Mouse (Mus musculus): ENCODE measurements around the gene Anxa11. TPM values are rescaled to one million over a fixed set of nuclear protein-coding genes. Genes with fewer than 3 reads are reported as not detected.
"Not testable (repeated sequence)": the region's sequence is repeated elsewhere in the genome, so short reads cannot be mapped to it uniquely, and the experiment has no call there.

The Anxa11 gene
- polyA plus RNA-seq, 1 experiment from 2014 or later = 6.2 TPM

DNA sequence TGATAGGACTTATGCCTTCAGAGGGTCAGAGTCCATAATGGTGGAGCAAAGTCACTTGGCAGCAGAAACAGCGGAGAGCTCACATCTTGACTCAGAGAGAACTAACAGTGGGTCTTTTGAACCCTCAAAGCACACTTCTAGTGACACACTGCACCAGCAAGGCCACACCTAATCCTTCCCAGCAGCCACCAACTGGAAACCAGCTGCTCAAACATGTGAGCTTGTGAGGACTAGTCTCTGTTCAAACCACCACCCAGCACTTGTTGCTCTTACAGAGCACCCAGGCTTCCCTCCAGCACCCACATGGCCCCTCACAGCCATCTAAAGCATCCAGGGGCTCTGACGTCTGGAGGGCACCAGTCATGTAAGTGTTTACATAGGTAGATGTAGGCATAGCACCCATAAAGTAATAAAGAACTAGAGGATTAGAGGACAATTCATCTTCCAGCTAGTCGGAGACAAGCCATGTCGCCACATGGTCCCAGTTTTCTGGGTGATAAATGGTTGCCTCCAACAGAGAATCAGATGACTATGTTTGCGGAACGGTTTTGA lies 4.0 kb downstream of the Anxa11 start:
- Histone ChIP-seq H3K9ac (no peak overlapping the region), H3K4me3 (no peak overlapping the region), H3K27me3 (peaks cover 34% of the 10 kb centered on the region), H3K4me2 (replicated peaks) (no peak overlapping the region), H3K27ac (no peak overlapping the region), H3K9me3 (replicated peaks) (no peaks in the 10 kb centered on the region), H3K4me1 (peaks cover 23% of the 10 kb centered on the region), H3K36me3 (no peaks in the 10 kb centered on the region)
- no peak for ATAC-seq (ENCODE audit: low FRiP score)
- WGBS = 90% methylated on average over 6 of the region's 6 CpGs

DNA sequence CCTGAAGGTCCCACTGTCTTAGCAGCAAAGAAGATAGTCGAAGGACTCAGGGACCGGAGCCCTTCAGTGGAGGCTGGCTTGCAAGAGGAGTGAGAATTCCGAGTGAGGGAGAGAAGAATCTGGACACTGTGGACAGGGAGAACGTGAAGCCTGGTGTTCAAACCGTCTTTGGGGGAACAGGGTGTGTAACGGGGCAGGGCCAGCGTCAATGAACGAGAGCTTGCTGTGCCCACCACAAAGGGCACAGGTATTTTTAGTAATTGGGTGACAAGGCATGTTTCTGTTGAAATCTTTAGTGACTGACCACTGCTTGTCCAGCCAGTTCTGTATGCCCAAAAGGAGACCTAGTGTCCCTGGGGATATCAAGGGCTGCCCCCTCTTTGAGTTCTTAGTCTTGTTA lies 4.6 kb downstream of the Anxa11 start:
- H3K4me3 ChIP-seq = no peak overlapping the region
- peaks cover 32% of the 10 kb centered on the region for H3K27me3 ChIP-seq
- no peak overlapping the region for H3K27ac ChIP-seq
- no peaks in the 10 kb centered on the region for H3K9me3 ChIP-seq (replicated peaks)
- H3K4me1 ChIP-seq = peaks cover 23% of the 10 kb centered on the region
- H3K9ac ChIP-seq = no peak overlapping the region
- WGBS = 87% methylated on average over 8 of the region's 8 CpGs
- H3K4me2 ChIP-seq (replicated peaks) = no peak overlapping the region
- no peak for ATAC-seq (ENCODE audit: low FRiP score)
- H3K36me3 ChIP-seq = no peaks in the 10 kb centered on the region

- no peak overlapping the region for H3K4me2 ChIP-seq (replicated peaks)
- H3K9me3 ChIP-seq (replicated peaks) = no peaks in the 10 kb centered on the region
- ATAC-seq (ENCODE audit: low FRiP score) = no peak
- H3K27me3 ChIP-seq = peaks cover 21% of the 10 kb centered on the region
- H3K9ac ChIP-seq = 0 out of 2 replicates have a peak overlapping the region, but pooled peaks have one; percentile 13
- H3K4me3 ChIP-seq = no peak overlapping the region
- WGBS = 34% methylated on average over 9 of the region's 9 CpGs
- H3K36me3 ChIP-seq = no peaks in the 10 kb centered on the region
- H3K4me1 ChIP-seq = peaks cover 11% of the 10 kb centered on the region
- no peak overlapping the region for H3K27ac ChIP-seq
Measured at GRCm38 (mm10) chr14:25847660-25848059, 5.7 kb downstream of the Anxa11 start.

GRCm38 (mm10) chr14:25848237-25848636 lies 6.3 kb downstream of the Anxa11 start:
- H3K36me3 ChIP-seq = no peaks in the 10 kb centered on the region
- peaks cover 11% of the 10 kb centered on the region for H3K4me1 ChIP-seq
- H3K27me3 ChIP-seq = peaks cover 15% of the 10 kb centered on the region
- H3K27ac ChIP-seq = no peak overlapping the region
- ATAC-seq (ENCODE audit: low FRiP score) = no peak
- no peaks in the 10 kb centered on the region for H3K9me3 ChIP-seq (replicated peaks)
- 77% methylated on average over 6 of the region's 6 CpGs for WGBS
- no peak overlapping the region for H3K4me2 ChIP-seq (replicated peaks)
- no peak overlapping the region for H3K4me3 ChIP-seq
- H3K9ac ChIP-seq = no peak overlapping the region

DNA sequence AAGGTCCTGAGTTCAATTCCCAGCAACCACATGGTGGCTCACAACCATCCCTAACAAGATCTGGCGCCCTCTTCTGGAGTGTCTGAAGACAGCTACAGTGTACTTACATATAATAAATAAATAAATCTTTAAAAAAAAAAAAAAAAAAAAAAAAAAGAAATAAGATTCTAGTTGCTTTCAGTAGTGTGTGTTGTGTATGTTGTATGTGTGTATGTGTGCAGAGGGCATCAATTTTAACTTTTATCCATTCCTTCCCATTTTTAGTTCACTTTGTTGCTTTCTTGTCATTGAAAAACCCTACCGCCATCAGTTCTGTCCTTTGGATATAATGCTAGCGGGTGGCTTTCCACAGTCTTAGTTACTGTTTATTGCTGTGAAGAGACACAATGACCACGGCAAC lies 6.8 kb downstream of the Anxa11 start:
- not testable (repeated sequence) for H3K27ac ChIP-seq; H3K9me3 ChIP-seq (replicated peaks); H3K9ac ChIP-seq; H3K4me3 ChIP-seq; H3K36me3 ChIP-seq; H3K4me2 ChIP-seq (replicated peaks); ATAC-seq (ENCODE audit: low FRiP score)
- peaks cover 10% of the 10 kb centered on the region for H3K27me3 ChIP-seq
- WGBS = 97% methylated on average over 3 of the region's 4 CpGs
- peaks cover 13% of the 10 kb centered on the region for H3K4me1 ChIP-seq

DNA sequence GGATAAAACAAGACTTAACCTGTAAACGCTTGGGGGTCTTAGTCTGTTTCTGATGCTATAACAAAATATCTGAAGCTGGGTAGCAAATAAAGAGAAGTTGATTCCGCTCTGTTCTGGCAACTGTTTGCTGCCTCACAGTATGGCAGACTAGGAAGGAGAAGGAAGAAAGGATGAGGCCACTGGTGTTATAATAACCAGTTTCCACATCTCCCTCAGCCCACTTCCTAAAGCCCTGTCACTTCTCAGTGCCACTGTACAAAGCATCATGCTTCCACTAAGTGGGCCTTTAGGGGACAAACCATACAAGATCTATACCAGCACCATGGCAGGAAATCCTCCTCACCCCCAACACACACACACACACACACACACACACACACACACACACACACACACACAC lies 8.5 kb downstream of the Anxa11 start:
- no peak overlapping the region for H3K9ac ChIP-seq
- H3K27ac ChIP-seq = no peak overlapping the region
- H3K4me1 ChIP-seq = peaks cover 13% of the 10 kb centered on the region
- no peaks in the 10 kb centered on the region; the same call in 1 of the 2 replicates for H3K27me3 ChIP-seq
- WGBS = 91% methylated on average over 2 of the region's 2 CpGs
- no peaks in the 10 kb centered on the region for H3K36me3 ChIP-seq
- no peak overlapping the region for H3K4me2 ChIP-seq (replicated peaks)
- H3K4me3 ChIP-seq = no peak overlapping the region
- ATAC-seq (ENCODE audit: low FRiP score) = no peak
- H3K9me3 ChIP-seq (replicated peaks) = no peaks in the 10 kb centered on the region

DNA sequence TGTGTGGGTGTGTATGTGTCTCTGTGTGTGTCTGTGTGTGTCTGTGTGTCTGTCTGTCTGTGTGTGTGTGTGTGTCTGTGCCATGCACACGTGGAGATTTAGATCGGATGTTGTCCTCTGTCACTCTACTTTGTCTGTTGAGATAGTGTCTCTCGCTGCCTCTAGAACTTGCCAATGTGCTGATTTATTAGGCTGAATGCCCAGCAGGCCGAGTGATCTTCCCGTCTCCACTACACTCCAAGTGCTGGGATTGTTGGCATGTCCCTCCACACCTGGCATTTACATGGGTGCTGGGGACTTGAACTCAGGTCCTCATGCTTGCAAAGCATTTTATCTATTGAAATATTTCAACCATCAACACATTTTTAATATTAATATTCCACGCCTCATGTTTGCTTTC lies 9.2 kb downstream of the Anxa11 start:
- Histone ChIP-seq H3K9me3 (replicated peaks) (no peaks in the 10 kb centered on the region), H3K27me3 (no peaks in the 10 kb centered on the region; the same call in 1 of the 2 replicates), H3K4me3 (no peak overlapping the region), H3K27ac (no peak overlapping the region), H3K4me1 (peaks cover 13% of the 10 kb centered on the region), H3K9ac (no peak overlapping the region), H3K4me2 (replicated peaks) (no peak overlapping the region), H3K36me3 (no peaks in the 10 kb centered on the region)
- ATAC-seq (ENCODE audit: low FRiP score) = no peak
- 76% methylated on average over 6 of the region's 6 CpGs for WGBS

DNA sequence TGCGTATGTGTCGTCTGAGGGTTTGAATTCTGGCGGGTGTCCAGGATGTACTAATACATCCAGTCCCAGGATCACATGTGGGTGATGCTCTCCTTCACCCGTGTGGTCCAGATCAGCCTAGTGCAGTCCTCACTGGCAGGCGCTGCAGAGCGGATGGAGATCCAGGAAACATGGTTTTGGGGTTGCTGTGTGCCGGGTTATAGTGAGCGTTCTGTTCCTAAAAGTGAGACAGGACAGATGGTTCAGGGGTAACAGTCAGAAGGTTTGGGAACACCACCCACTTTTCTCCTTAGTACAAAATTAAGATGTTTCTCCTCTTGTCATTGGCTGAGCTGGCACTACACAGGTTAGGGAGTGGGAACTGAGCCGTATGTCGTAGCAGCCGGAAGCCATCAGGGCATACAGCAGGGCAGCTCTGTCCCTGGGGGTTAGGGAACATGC lies 10.2 kb downstream of the Anxa11 start:
- no peak for ATAC-seq (ENCODE audit: low FRiP score)
- WGBS = 83% methylated on average over 11 of the region's 11 CpGs
- H3K9me3 ChIP-seq (replicated peaks) = no peaks in the 10 kb centered on the region
- no peak overlapping the region for H3K4me3 ChIP-seq
- peaks cover 12% of the 10 kb centered on the region for H3K4me1 ChIP-seq
- no peaks in the 10 kb centered on the region for H3K27me3 ChIP-seq
- H3K27ac ChIP-seq = no peak overlapping the region
- no peaks in the 10 kb centered on the region for H3K36me3 ChIP-seq
- no peak overlapping the region for H3K9ac ChIP-seq
- no peak overlapping the region for H3K4me2 ChIP-seq (replicated peaks)

DNA sequence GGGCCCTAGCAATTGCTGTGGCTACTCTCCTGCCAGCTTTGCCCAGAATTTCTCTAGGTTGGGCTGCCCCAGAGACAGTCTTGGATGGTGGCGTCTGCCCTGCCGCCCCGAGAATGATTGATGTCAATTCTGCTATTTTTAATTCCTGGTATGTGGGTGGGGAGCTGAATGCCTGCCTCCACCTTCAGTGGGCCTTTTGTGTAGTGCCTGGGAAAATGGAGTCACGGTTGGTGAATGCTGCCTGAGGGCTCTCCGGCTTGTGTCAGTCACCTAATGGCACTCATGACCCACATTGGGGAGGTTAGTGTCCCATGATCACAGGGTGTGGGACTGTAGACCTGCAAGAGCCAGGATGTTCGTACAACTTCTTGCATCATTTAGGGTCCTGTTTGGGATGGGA lies 11.3 kb downstream of the Anxa11 start:
- Histone ChIP-seq H3K4me3 (no peak overlapping the region), H3K36me3 (no peaks in the 10 kb centered on the region), H3K27ac (no peak overlapping the region), H3K4me1 (peaks cover 3% of the 10 kb centered on the region; the same call in 1 of the 2 replicates), H3K4me2 (replicated peaks) (no peak overlapping the region), H3K9me3 (replicated peaks) (no peaks in the 10 kb centered on the region), H3K9ac (no peak overlapping the region), H3K27me3 (no peaks in the 10 kb centered on the region)
- no peak for ATAC-seq (ENCODE audit: low FRiP score)
- 47% methylated on average over 6 of the region's 6 CpGs for WGBS

DNA sequence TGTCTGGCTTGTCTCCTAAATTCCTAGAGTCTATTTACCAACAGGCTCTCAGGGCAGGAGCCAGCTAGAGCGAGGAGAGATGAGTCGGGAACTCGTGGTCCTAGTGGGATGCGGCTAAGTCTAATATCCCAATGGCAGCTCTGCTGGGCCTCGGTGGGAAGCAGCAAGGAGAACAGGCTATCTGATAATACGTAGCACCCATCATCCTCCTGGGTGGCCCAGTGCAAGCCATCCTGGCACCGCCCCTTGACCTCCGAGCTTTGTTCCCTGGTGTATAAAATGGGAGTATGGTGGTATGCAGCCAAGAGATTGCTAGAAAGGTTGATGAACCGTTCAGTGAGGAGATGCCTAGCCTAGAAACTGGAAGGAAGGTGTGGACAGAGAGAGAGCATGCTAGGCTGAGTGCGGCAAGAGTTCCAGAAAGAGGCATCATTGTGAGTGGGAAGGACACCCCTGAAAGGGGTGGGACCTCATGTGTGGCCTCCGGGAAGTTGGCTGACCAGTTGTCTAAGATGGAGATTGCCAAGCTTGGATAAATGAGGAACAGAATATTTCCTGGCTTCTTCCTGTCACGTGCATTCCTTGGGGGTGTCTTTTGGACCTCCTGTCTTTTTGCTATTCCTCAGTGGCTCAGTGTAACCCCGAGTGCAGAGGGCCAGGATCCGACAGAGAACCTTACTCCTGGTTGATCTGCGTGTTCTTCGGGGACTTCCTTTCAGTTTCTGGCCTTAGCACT lies 11.9 kb downstream of the Anxa11 start:
- no peak overlapping the region for H3K27ac ChIP-seq
- H3K4me1 ChIP-seq = peaks cover 3% of the 10 kb centered on the region; the same call in 1 of the 2 replicates
- H3K9ac ChIP-seq = no peak overlapping the region
- ATAC-seq (ENCODE audit: low FRiP score) = no peak
- H3K4me2 ChIP-seq (replicated peaks) = no peak overlapping the region
- H3K36me3 ChIP-seq = no peaks in the 10 kb centered on the region
- H3K9me3 ChIP-seq (replicated peaks) = no peaks in the 10 kb centered on the region
- no peaks in the 10 kb centered on the region for H3K27me3 ChIP-seq
- no peak overlapping the region for H3K4me3 ChIP-seq
- WGBS = 91% methylated on average over 16 of the region's 16 CpGs

DNA sequence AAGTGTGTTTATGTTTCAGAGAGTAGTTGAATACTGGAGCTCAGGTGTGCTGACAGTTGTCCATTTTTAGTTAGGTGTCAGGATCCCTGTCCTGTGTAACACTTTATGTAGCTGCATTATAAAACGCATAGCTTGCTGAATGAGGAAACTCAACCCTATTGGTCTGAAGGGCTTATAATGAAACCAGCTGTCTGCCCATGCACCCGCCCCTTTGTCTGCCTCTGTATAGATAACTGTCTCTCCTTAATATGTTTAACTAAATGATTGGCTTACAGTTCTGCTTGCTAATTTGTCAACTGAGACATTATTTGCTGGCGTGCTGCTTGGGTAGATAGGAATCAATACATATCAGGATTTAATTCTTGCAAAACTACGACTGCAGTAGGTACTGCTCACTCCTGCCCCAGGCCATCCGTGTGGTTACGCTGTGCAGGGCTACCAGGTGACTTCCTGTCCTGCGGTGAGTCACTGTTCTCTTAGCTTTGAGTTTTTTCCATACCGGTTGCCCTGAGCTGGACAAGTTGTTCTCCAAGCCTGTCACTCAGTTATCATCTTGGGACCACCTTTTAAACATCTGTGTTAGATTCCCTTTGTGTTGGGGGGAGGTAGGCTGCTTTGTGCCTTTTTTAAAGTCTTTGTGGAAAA lies 13.4 kb downstream of the Anxa11 start:
- Histone ChIP-seq H3K9me3 (replicated peaks) (no peaks in the 10 kb centered on the region), H3K27me3 (no peaks in the 10 kb centered on the region), H3K4me1 (peaks cover 3% of the 10 kb centered on the region; the same call in 1 of the 2 replicates), H3K9ac (no peak overlapping the region), H3K27ac (no peak overlapping the region), H3K4me2 (replicated peaks) (no peak overlapping the region), H3K4me3 (no peak overlapping the region), H3K36me3 (no peaks in the 10 kb centered on the region)
- WGBS = 71% methylated on average over 8 of the region's 8 CpGs
- ATAC-seq (ENCODE audit: low FRiP score) = no peak

GRCm38 (mm10) chr14:25857168-25857621 lies 15.2 kb downstream of the Anxa11 start:
- Histone ChIP-seq H3K4me2 (replicated peaks) (no peak overlapping the region), H3K27me3 (no peaks in the 10 kb centered on the region), H3K36me3 (no peaks in the 10 kb centered on the region), H3K4me1 (peaks cover 3% of the 10 kb centered on the region; the same call in 1 of the 2 replicates), H3K9me3 (replicated peaks) (no peaks in the 10 kb centered on the region), H3K4me3 (no peak overlapping the region), H3K27ac (no peak overlapping the region), H3K9ac (no peak overlapping the region)
- 54% methylated on average over 3 of the region's 3 CpGs for WGBS
- ATAC-seq (ENCODE audit: low FRiP score) = no peak
